Mouse (Mus musculus) urinary bladder, postnatal 14 days (tissue): Measurements from ENCODE around the gene Vmn1r84.

Experiments used
- DNase-seq: peaks from one replicate; pipeline ENCODE4 v3.0.0; 2021; ENCODE audit warnings: low spot score

Vmn1r84 gene

GRCm38 (mm10) chr7:12369173-12369572, at the start of gene Vmn1r84:
Gene Vmn1r84 (minus strand): TSS chr7:12369273.
- no peak for DNase-seq

- no peak for DNase-seq
These were observed 39.7 kb downstream of the Vmn1r84 start, which contains the start of gene Vmn1r83 for GRCm38 (mm10) chr7:12329381-12329780. Gene Vmn1r83 (minus strand): TSS chr7:12329481.
